Mouse (Mus musculus) midbrain, embryonic 15.5 days (tissue): Measurements from ENCODE around the gene Trdn. TPM values are rescaled to one million over a fixed set of nuclear protein-coding genes. Genes with fewer than 3 reads are reported as not detected.

Source experiments
- ATAC-seq: fragments of 200-750 bp; cut with Nextera tagmentation; replicated peaks from 2 replicates; pipeline ENCODE4 v1.8.0; 2017; ENCODE audit warnings: moderate TSS enrichment
- H3K27ac ChIP-seq: fragments of 300-500 bp; sonication (generic); 2 replicates; pipeline ENCODE4 v1.5.1; 2015; ENCODE audit warnings: mild to moderate bottlenecking, inconsistent platforms
- H3K27me3 ChIP-seq: fragments of 300-500 bp; sonication (generic); replicated peaks from 2 replicates; pipeline ENCODE4 v1.6.1; 2015; ENCODE audit warnings: inconsistent platforms
- H3K36me3 ChIP-seq: fragments of 300-500 bp; sonication (generic); replicated peaks from 2 replicates; pipeline ENCODE4 v1.6.1; 2015; ENCODE audit warnings: inconsistent platforms
- H3K4me1 ChIP-seq: fragments of 300-500 bp; sonication (generic); 2 replicates; pipeline ENCODE4 v1.6.1; 2015; ENCODE audit warnings: inconsistent platforms
- H3K4me2 ChIP-seq: fragments of 300-500 bp; sonication (generic); 2 replicates; pipeline ENCODE4 v1.6.1; 2015; ENCODE audit warnings: inconsistent platforms, mild to moderate bottlenecking, moderate library complexity
- H3K4me3 ChIP-seq: fragments of 300-500 bp; sonication (generic); 2 replicates; pipeline ENCODE4 v1.5.1; 2015; ENCODE audit warnings: mild to moderate bottlenecking, inconsistent platforms
- H3K9ac ChIP-seq: fragments of 300-500 bp; sonication (generic); 2 replicates; pipeline ENCODE4 v1.6.1; 2015; ENCODE audit warnings: mild to moderate bottlenecking, inconsistent platforms
- H3K9me3 ChIP-seq: fragments of 300-500 bp; sonication (generic); 2 replicates; pipeline ENCODE4 v1.6.1; 2016; ENCODE audit warnings: inconsistent platforms
- whole genome bisulfite sequencing: fragments of 180-500 bp; shearing (Covaris S2); methylation state at CpG from one replicate; pipeline ENCODE4 v1.1.7; 2015; ENCODE audit warnings: mixed read lengths; 5-methylcytosine and 5-hydroxymethylcytosine counted together
- polyA plus RNA-seq: library from polyadenylated mRNA; unstranded; fragments of >200 nt; fragmentation: Nextera tagmentation; extraction: Ambion mirVana; gene quantifications from 2 replicates; pipeline ENCODE4 v1.2.1, GENCODE M21; 2015

The Trdn gene
- polyA plus RNA-seq, 1 experiment from 2014 or later, result 0.17 TPM

- 30% methylated on average over 2 of the region's 2 CpGs for WGBS
- Histone ChIP-seq H3K4me2 (no peak overlapping the region), H3K9ac (no peak overlapping the region), H3K4me1 (no peaks in the 10 kb centered on the region), H3K36me3 (no peaks in the 10 kb centered on the region), H3K27ac (no peak overlapping the region), H3K27me3 (no peaks in the 10 kb centered on the region), H3K4me3 (no peak overlapping the region), H3K9me3 (no peaks in the 10 kb centered on the region)
- ATAC-seq, result peak; percentile 58
These were observed 99.6 kb downstream of the Trdn start for GRCm38 (mm10) chr10:33179731-33180631.

DNA sequence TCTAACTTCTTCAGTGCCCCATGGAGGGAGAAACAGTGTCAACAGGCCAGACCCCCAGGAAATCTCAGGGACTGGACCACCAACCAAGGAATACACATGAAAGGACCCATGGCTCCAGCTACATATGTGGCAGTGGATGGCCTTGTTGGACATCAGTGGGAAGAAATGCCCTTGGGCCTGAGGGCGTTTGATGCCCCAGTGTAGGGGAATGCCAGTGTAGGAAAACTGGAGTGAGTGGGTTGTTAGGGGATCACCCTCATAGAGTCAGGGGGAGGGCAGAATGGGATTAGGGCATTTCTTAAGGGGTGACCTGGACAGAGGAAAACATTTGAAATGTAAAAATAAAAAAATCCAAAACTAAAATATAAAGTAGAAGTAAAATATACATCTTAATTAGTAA, 108.7 kb downstream of the Trdn start:
- Histone ChIP-seq H3K9me3 (no peaks in the 10 kb centered on the region), H3K27ac (no peak overlapping the region), H3K27me3 (no peaks in the 10 kb centered on the region), H3K36me3 (no peaks in the 10 kb centered on the region), H3K4me2 (no peak overlapping the region), H3K4me3 (no peak overlapping the region), H3K9ac (no peak overlapping the region), H3K4me1 (no peaks in the 10 kb centered on the region)
- WGBS, result 76% methylated on average over 1 of the region's 1 CpGs
- ATAC-seq, result no peak

- H3K4me1 ChIP-seq, result no peaks in the 10 kb centered on the region
- no peak overlapping the region for H3K4me3 ChIP-seq
- no peak overlapping the region for H3K4me2 ChIP-seq
- H3K9ac ChIP-seq, result no peak overlapping the region
- H3K27me3 ChIP-seq, result no peaks in the 10 kb centered on the region
- no peak overlapping the region for H3K27ac ChIP-seq
- WGBS, result 4% methylated on average over 1 of the region's 1 CpGs
- no peaks in the 10 kb centered on the region for H3K36me3 ChIP-seq
- no peaks in the 10 kb centered on the region for H3K9me3 ChIP-seq
- no peak for ATAC-seq
These were observed 115.6 kb downstream of the Trdn start for GRCm38 (mm10) chr10:33195919-33196318.

DNA sequence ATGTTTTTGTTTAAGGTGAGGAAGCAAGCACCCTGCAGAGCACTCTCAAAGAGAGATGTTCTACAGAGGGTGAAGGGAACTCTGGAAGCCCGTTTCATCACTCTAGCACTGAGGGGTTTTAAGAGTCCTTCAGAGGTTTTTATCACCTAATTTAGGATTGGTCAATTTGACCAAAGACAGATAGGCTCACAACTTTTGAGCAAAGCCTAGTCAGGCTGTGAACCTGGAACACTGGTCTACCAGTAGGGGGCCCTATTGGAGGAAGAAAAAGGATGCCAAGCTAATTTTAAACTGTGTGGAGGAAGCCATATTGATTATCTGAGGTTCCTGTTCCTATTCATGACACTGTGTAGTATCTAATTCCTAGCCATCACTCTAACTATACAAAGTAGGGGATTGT, 117.9 kb downstream of the Trdn start:
- Histone ChIP-seq H3K4me2 (no peak overlapping the region), H3K36me3 (no peaks in the 10 kb centered on the region), H3K9me3 (no peaks in the 10 kb centered on the region), H3K4me1 (no peaks in the 10 kb centered on the region), H3K4me3 (no peak overlapping the region), H3K27ac (no peak overlapping the region), H3K27me3 (no peaks in the 10 kb centered on the region), H3K9ac (no peak overlapping the region)
- no peak for ATAC-seq
- WGBS, result 53% methylated on average over 1 of the region's 1 CpGs

GRCm38 (mm10) chr10:33210411-33210810, 130.1 kb downstream of the Trdn start:
- ATAC-seq, result no peak
- no peak overlapping the region for H3K9ac ChIP-seq

DNA sequence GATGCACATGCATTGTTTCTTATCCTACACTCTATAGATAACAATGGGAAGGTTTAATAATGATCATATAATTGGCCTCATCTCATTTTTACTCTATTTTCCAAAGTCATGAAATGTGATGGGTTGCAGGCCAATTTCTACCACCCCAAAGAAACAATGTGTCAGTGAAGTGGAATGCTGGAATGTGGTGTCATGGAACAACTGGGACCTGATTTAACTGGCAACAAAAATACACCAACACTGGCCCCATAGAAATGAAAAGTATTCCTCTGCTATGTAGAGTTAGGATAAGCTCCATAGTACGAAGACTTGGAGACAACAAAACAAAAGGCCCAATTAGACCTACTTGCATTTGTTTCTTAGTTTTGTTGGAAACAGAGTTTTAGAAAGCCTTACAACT, 173.6 kb downstream of the Trdn start:
- no peak overlapping the region for H3K4me2 ChIP-seq
- no peak overlapping the region for H3K9ac ChIP-seq
- H3K4me3 ChIP-seq, result no peak overlapping the region
- no peak overlapping the region for H3K27ac ChIP-seq
- no peak for ATAC-seq
- H3K4me1 ChIP-seq, result no peaks in the 10 kb centered on the region
- no peaks in the 10 kb centered on the region for H3K27me3 ChIP-seq
- no peaks in the 10 kb centered on the region for H3K9me3 ChIP-seq
- no peaks in the 10 kb centered on the region for H3K36me3 ChIP-seq
- 65% methylated on average over 1 of the region's 1 CpGs for WGBS

More at GRCm38 (mm10) chr10:33210411-33210810, 130.1 kb downstream of the Trdn start:
- no peaks in the 10 kb centered on the region for H3K9me3 ChIP-seq
- H3K27ac ChIP-seq, result no peak overlapping the region
- H3K36me3 ChIP-seq, result no peaks in the 10 kb centered on the region
- H3K4me3 ChIP-seq, result no peak overlapping the region
- H3K27me3 ChIP-seq, result no peaks in the 10 kb centered on the region
- H3K4me2 ChIP-seq, result no peak overlapping the region
- H3K4me1 ChIP-seq, result no peaks in the 10 kb centered on the region
- 76% methylated on average over 1 of the region's 1 CpGs for WGBS

DNA sequence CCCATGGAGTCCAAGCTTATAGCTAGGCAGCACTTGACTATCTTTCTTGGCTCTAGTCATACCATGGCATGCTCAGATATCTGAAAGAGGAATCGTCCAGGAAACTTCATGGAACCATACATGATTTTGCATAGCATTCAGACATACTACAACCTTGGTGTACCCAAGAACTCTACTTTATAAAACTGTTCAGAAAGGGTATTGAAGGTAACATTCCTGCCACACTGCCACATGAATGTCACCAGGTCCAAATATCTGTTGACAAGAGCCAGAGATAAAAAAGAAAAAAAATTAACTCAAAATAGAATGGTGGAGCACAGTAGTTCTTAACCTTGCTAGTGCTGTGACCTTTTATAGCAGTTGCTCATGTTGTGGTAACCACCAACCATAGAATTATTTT, 175.8 kb downstream of the Trdn start:
- Histone ChIP-seq H3K4me2 (no peak overlapping the region), H3K27ac (no peak overlapping the region), H3K9ac (no peak overlapping the region), H3K36me3 (no peaks in the 10 kb centered on the region), H3K27me3 (no peaks in the 10 kb centered on the region), H3K4me1 (no peaks in the 10 kb centered on the region), H3K4me3 (no peak overlapping the region), H3K9me3 (no peaks in the 10 kb centered on the region)
- WGBS, result 80% methylated on average over 1 of the region's 1 CpGs
- no peak for ATAC-seq

DNA sequence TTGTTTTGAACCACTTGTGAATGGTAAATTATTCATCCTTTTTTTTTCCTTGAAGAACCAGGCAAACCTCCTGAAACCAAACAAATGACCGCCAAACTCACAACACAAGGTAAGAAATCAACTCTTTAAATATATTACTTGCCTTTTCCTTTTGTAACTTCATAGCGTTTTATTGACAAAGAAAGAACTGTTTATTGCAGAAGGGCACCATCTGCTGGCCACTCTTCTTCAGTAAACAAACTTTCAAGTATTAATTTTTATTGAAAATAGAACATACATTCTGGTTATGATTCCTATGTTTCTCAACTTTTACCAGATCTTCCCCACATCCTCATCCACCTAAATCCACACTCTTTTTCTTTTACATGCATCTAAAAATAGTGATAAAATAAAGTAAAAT, 224.6 kb downstream of the Trdn start:
- 30% methylated on average over 2 of the region's 2 CpGs for WGBS
- no peak for ATAC-seq
- Histone ChIP-seq H3K4me1 (no peaks in the 10 kb centered on the region), H3K36me3 (no peaks in the 10 kb centered on the region), H3K4me3 (no peak overlapping the region), H3K9ac (no peak overlapping the region), H3K27ac (no peak overlapping the region), H3K4me2 (no peak overlapping the region), H3K27me3 (no peaks in the 10 kb centered on the region), H3K9me3 (no peaks in the 10 kb centered on the region)

DNA sequence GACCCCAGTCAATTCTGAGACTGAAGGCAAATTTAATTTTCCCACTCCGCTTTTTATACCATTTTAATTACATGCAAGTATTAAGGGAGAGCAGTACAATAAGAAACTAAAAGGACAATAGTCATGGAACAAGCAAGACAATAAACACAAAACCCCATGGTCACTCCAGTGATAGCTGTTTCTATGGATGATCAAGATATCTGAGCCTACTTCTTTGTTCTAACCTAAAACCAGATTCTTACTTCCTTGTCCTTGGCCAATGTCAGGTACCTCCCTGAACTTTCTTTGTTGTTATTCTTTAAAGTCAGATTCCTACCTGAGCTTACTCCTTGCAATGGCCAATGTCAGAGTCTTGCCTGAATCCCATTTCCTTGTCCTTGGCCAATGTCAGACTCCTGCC, 272.7 kb downstream of the Trdn start:
- Histone ChIP-seq H3K27ac (no peak overlapping the region), H3K9me3 (no peaks in the 10 kb centered on the region), H3K27me3 (no peaks in the 10 kb centered on the region), H3K36me3 (no peaks in the 10 kb centered on the region), H3K4me1 (no peaks in the 10 kb centered on the region), H3K9ac (no peak overlapping the region), H3K4me3 (no peak overlapping the region), H3K4me2 (no peak overlapping the region)
- 85% methylated on average over 1 of the region's 1 CpGs for WGBS
- ATAC-seq, result no peak

GRCm38 (mm10) chr10:33366521-33366920, 286.2 kb downstream of the Trdn start:
- no peak overlapping the region for H3K4me3 ChIP-seq
- no peaks in the 10 kb centered on the region for H3K36me3 ChIP-seq
- H3K4me1 ChIP-seq, result no peaks in the 10 kb centered on the region
- ATAC-seq, result no peak
- no peak overlapping the region for H3K9ac ChIP-seq
- no peak overlapping the region for H3K4me2 ChIP-seq
- H3K27ac ChIP-seq, result no peak overlapping the region
- no peaks in the 10 kb centered on the region for H3K9me3 ChIP-seq
- H3K27me3 ChIP-seq, result no peaks in the 10 kb centered on the region

- Histone ChIP-seq H3K4me1 (no peaks in the 10 kb centered on the region), H3K27ac (no peak overlapping the region), H3K9me3 (no peaks in the 10 kb centered on the region), H3K4me2 (no peak overlapping the region), H3K27me3 (no peaks in the 10 kb centered on the region), H3K4me3 (no peak overlapping the region), H3K9ac (no peak overlapping the region), H3K36me3 (no peaks in the 10 kb centered on the region)
- WGBS, result 81% methylated on average over 2 of the region's 2 CpGs
- ATAC-seq, result no peak
These were observed 290.2 kb downstream of the Trdn start for GRCm38 (mm10) chr10:33370534-33370933.

DNA sequence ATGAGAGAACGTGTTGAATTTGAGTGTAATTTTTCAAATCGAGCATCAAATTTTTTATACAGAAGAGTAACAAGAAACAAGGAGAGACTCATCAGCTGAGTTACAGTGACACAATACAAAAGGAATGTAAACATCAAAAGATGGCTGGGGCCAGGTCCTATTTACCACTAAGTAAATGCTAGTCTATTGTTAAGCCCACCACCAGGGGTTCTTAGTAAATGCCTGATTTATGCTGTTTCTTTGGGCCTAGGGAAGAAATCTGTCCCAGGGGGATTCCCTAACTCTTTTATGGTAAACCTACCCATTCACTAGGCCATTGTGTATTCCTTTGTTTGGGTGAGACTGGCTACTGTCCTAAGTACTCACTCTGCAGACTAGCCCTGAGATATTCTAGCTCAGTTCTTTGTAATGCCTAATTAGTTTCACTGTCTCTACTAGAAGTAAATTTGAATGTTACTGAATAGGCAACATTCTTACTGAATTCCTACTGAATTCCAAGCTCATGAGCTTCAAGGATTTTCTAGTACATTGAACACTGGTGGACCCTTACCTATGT, 295.2 kb downstream of the Trdn start:
- Histone ChIP-seq H3K27me3 (no peaks in the 10 kb centered on the region), H3K27ac (no peak overlapping the region), H3K36me3 (no peaks in the 10 kb centered on the region), H3K9me3 (no peaks in the 10 kb centered on the region), H3K9ac (no peak overlapping the region), H3K4me2 (no peak overlapping the region), H3K4me1 (no peaks in the 10 kb centered on the region), H3K4me3 (no peak overlapping the region)
- 76% methylated on average over 2 of the region's 2 CpGs for WGBS
- ATAC-seq, result no peak
